Mouse (Mus musculus) retina, postnatal 7 days (tissue): ENCODE measurements around the gene Vmn1r86.
"Not testable (repeated sequence)": the region's sequence is repeated elsewhere in the genome, so short reads cannot be mapped to it uniquely, and the experiment has no call there.

Source experiments
- DNase-seq: peaks from one replicate; pipeline ENCODE4 v3.0.0-alpha.2; 2012; ENCODE audit warnings: low read depth, low spot score

Vmn1r86 gene

DNA sequence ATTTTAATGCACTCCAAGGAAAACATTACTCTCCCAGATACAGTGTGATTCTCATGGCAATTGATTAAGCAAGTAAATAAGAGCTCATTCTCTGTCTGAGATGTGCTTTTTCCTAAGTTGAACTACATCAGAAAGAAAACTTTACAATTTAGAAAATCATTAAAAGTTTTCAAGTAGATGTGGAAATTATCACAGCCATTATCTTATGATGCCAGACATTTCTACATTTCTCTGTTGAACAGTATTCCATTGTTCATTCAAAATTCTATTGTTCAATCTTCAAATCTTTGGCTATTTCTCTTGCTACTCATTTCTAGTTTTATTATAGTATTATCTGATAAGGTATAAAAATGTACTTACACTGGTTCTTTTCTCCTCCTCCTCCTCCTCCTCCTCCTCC is at the start of gene Vmn1r86:
Gene Vmn1r86, minus strand, starts transcription at position 101 of the 400 bp plus-strand sequence.
- no peak for DNase-seq

DNA sequence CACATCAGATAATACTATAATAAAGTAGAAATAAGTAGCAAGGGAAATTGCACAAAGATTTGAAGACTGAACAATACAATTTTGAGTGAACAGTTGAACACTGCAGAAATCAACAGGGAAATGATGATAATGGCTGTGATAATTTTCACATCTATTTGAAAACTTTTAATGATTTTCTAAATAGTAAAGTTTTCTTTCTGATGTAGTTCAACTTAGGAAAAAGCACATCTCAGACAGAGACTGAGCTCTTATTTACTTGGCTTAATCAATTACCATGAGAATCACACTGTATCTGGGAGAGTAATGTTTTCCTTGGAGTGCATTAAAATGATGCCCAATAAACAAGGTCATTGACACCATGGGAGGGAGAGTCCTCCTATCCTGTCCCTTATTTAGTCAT is 39.6 kb upstream of the Vmn1r86 start, which contains the start of gene Vmn1r88:
Gene Vmn1r88, plus strand, starts transcription at position 301 of the 400 bp plus-strand sequence.
- no peak for DNase-seq

DNA sequence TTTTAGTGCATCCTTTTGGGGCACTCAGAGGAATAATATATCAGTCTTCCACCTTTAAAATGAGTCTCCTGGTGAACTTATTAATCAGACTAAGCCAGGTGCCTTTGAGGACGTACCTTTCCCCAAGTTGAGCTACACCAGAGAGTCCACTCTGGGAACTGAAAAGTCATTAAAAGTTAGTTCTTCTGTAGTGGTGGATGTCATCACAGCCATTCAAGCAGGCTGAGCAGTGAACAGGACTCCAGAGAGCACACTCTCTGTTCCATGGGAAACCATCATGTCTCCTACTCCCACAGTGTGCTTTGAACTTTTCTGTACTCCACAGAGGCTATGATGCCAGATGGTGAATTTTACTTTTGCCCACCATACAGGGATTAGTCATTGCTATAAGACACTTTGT is 20.3 kb upstream of the Vmn1r86 start, which contains the start of gene Vmn1r87:
Gene Vmn1r87, minus strand, starts transcription at position 101 of the 400 bp plus-strand sequence.
- DNase-seq = no peak

DNA sequence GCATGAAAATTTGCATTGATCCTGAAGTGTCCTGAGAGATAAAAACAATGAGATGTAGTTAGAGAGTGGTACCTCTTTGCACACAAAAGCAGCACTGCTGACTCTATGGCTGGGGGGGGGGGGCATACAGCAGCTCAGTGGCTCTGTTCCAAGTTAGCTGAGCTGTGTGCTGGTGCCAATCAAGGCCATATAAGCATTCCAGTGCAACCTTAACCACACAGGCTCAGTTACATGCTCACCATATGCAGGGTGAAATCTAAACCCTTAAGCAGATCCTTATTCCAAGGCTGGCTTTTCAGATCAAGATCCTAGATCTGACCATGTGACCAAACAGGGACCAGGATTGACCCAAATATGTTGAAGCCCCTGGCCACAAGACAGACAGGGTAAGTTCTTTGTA is 17.6 kb upstream of the Vmn1r86 start:
- DNase-seq = no peak

DNA sequence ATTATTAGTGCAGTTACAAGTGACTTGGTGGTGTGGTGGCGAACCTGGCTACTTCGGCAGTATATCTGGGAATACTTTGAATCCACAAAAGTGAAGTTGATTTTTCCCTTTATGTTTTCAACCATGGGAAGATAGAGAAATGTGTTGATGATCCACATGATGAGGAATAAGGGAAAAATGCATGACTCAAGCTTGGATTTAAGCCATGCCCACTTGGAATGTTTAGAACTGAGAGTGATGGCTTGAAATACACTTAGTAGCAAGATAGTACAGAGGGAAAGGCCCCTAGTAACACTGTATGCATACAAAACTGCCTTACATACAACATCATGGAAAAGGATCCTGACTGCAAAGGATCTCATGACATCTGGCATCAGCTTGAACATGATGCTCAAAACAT is 12.1 kb upstream of the Vmn1r86 start:
- no peak for DNase-seq

DNA sequence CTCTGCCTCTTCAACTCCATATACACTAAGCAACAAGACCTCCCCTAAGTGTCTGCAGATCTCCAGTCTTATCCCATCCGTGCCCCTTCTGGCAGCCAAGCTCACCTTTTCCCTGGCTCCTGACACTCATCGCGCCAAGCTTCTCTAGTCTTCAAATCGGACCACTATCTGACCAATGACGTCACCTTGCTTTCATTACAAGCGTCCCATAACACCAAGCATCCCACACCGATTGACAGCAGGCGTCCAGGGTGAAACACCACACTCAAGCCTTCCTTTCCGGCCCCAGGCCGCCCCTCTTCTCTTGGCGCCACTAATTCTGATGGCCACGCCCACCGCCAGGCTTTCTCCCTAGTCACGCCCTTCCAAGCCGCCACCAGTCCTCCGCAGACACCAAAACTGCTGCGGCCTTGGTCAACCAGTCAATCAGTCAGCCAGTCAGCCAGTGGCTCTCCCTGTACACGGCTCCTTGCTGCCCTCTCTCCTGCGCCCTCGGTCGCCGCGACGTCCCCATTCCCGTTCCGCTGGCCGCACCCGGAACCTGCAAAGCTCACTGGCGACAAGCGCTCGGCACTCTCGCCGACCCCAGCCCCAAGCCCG is 3.9 kb upstream of the Vmn1r86 start:
- not testable (repeated sequence) for DNase-seq

DNA sequence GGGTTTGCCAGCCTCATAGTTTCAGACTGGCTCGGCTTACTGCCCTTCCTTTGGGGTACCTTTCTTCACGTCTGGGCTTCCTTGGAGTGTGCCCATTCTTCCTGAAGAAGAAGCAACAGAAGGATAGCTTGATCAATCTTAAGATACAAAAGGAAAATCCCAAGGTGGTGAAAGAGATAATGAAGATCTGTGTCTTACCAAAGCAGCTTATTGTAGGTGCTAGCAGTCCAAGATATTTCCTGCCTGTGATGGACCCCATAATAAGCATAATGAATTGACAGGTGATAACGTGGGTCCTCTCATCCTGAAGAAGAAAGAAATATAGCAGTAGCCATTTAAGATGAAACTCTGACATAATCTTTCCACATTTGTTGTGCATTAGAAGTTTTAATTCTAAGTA is 24.6 kb downstream of the Vmn1r86 start, which contains the start of gene Vmn1r85:
Gene Vmn1r85, minus strand, starts transcription at position 101 of the 400 bp plus-strand sequence.
- DNase-seq = no peak

DNA sequence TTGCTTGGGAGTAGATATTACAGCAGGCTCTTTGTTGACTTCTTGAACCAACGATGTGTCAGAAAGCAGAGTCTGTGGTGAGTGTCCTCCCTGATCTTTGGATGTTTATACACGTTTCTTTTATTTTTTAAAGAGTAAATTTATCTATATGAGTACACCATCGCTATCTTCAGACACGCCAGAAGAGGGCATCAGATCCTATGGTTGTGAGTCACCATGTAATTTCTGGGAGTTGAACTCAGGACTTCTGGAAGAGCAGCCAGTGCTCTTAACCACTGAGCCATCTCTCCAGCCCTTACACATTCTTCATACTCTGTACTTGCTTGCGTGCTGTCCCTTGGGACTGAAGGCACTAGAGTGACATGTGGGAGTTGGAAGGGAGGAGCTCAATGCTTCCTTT is 47.4 kb downstream of the Vmn1r86 start:
- DNase-seq = no peak

DNA sequence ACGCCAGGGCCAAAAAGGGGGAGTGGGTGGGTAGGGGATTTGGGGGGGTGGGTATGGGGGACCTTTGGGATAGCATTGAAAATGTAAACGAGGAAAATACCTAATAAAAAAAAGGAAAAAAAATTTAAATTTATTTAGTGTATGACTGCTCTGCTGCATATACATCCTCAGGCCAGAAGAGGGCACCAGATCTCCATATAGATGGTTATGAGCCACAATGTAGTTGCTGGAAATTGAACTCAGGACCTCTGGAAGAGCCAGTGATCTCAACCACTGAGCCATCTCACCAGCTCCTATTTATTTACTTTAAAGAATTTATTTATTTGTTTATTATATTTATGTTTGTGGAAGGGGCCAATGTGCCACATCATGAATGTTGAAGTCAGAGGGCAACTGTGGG is 56.3 kb downstream of the Vmn1r86 start:
- not testable (repeated sequence) for DNase-seq

DNA sequence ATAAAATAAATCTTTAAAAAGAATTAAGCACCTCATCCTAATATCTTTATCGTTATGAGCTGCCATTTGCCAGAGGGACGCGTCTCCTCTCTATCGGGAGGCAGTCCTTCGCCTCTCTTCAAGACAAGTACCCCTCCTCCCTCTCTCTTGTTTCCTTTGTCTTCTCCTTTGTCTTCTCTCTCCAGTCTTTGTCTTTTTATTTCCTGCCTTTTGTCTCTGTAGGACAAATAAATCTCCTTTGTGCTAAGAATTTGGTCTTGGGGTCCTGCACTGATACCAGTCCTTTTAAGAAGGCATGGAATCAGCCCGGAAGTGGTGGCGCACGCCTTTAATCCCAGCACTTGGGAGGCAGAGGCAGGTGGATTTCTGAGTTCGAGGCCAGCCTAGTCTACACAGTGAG is 60.2 kb downstream of the Vmn1r86 start:
- DNase-seq = no peak

DNA sequence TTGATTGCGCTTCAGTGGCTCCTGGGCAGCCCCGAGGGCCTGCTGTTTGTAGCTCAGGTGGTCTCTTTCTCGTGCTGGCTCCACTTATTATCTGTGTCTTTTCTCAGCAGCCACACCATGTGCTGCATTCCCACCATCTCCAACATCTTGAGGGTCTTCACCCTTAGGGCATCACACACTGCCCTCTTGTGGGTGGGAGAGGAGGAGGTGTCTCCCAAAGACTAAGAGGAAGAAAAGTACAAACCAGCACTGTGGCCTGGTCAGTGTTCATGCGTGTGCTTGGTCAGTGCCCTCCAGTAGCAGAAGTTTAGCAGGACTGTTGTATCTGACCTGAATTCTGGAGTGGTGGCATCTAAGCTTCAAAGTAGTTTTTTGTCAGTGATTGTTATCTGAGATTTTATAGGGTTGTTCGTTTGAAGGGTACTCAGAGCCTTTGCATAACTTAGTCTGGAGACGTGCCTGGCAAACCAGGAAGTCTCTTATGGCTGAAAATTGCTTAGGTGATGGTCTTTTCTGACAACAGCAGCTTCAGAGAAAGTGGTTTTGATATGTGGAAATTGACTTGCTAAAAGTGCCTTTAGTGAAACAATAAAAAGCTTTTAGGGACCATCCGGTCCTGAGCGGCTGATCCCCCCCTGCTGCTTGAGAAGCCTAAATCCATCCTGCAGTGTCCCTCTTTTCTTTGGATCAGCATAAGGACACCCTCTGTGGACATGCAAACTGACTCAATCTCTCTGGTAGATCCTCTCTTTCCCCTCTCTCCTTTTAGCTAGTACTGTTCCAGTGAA is 62.6 kb downstream of the Vmn1r86 start:
- DNase-seq = no peak

DNA sequence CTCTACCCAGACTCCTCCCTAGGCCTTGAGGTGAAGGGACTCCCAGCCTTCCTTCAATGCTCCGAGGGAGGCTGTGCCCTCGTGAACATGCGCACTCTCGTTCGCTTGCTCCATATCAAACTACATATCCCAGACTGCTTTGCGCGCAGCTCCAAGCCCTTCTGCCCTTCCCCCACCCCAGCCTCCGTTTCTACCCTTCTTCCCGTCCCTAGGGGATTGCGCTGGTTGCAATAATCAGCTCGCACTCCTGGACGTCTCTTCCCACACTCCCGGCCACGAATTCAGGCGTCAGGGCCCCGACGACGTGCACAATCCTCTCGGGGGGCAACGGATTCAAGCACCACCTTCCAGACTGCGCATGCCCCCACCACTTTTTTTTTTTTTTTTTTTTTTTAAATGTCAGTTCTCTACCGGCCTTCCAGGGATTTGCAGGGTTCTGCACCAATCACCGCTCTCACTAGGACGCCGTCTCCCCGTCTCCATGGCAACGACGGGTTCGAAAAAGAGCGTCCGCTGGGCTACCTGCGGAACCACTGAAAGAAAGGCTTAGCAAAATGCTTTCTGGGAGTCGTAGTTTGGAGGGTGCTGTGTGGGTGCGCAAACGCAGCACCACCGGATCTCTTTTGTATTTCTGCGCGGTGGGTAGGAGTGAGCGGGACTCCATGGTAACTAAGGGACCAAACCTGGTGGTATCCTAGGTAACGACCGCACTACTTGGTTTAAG is 65.3 kb downstream of the Vmn1r86 start, which contains the start of gene Mzf1:
Gene Mzf1, minus strand, starts transcription at position 478 of the 724 bp plus-strand sequence.
- peak; percentile 97 for DNase-seq

DNA sequence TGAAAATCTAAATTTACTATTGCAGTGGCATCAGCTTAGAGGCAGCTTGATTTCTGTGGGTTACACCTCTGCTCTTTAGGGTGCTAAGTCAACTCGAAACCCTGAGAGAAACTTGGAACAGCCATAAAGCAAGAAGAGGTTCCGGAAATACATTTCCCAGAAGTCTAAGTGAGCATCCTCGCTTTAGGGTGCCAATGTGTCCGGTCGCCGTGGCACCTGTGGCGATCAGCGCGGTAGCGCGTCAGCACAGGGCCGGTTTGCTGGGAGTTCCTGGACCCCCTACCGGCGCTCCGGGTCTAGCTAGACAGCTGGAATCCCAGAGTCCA is 65.8 kb downstream of the Vmn1r86 start:
- no peak for DNase-seq

DNA sequence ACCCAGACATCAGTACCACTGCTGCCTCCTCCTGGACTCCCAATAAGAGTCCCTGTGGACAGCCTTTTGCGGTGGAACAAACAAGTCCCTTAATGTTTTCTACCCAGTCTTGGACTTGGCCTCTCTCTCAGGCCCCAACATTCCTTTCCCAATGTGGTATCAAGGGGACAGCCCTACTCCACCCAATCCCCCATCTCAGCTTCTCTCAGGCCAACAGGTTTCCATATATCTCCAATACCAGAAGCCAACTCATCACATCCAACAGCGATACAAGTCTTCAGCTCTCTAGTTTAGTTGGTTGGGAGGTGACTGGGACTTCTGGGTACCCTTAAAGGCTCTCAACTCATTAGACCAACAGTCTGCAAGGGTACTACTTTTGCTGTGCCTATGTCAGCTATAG is 66.2 kb downstream of the Vmn1r86 start:
- no peak for DNase-seq

DNA sequence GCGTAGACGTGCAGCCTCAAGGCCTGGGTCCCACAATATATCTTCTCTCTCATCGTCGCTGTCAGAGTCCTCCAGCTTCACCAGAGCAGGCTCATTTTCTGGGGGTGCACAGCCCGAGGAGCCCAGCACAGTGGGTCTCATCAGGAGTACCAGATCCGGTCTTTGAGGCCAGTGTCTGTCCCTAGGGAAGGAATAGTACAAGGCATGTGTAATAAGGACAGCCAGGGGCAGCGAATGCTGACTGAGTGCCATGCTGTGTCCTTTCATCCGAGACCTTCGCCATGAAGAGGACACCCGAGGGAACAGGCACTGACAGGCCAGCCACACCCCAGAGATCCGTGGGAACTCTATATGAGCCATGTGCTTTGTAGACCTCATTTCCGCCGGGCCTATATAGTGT is 66.7 kb downstream of the Vmn1r86 start:
- DNase-seq = no peak
